Mouse (Mus musculus) common myeloid progenitor, adult 5-6 weeks (primary cell): ENCODE results near the gene Snrpf. TPM values are rescaled to one million over a fixed set of nuclear protein-coding genes. Genes with fewer than 3 reads are reported as not detected.

ENCODE experiments used
- ATAC-seq: replicated peaks from 2 replicates; pipeline ENCODE4 v1.8.0; 2016; ENCODE audit warnings: low read depth, mild to moderate bottlenecking, moderate TSS enrichment, inconsistent platforms; ENCODE audit not compliant: poor library complexity, severe bottlenecking
- total RNA-seq: library from RNA; stranded (forward); fragments of 200-1000, 187-1606 nt; gene quantifications from 2 replicates; pipeline ENCODE4 v1.2.3, GENCODE M21; 2017

Gene Snrpf
- total RNA-seq: 192 and 266 TPM in 2 replicates

GRCm38 (mm10) chr10:93589281-93589848 lies at the start of gene Snrpf:
TSS of gene Snrpf (minus strand) at chr10:93589706.
- ATAC-seq: peak; percentile 84

- no peak for ATAC-seq
Observed at GRCm38 (mm10) chr10:93635941-93636340, 46.4 kb upstream of the Snrpf start.

- no peak for ATAC-seq
Observed at GRCm38 (mm10) chr10:93633971-93634370, 44.5 kb upstream of the Snrpf start.

GRCm38 (mm10) chr10:93633563-93633962 lies 44.1 kb upstream of the Snrpf start:
- no peak for ATAC-seq

- no peak for ATAC-seq
Observed at GRCm38 (mm10) chr10:93632086-93632485, 42.6 kb upstream of the Snrpf start.

- no peak for ATAC-seq
Observed at GRCm38 (mm10) chr10:93630310-93630709, 40.8 kb upstream of the Snrpf start.

- no peak for ATAC-seq
Observed at GRCm38 (mm10) chr10:93624151-93624550, 34.6 kb upstream of the Snrpf start.

- ATAC-seq: no peak
Observed at GRCm38 (mm10) chr10:93623725-93624124, 34.2 kb upstream of the Snrpf start.

- no peak for ATAC-seq
Observed at GRCm38 (mm10) chr10:93620438-93621179, 31.1 kb upstream of the Snrpf start.

- peak; percentile 61 for ATAC-seq
Observed at GRCm38 (mm10) chr10:93614850-93615249, 25.3 kb upstream of the Snrpf start.

GRCm38 (mm10) chr10:93611419-93612007 lies 22.0 kb upstream of the Snrpf start:
- peak; percentile 88 for ATAC-seq

- ATAC-seq: no peak
Observed at GRCm38 (mm10) chr10:93610896-93611295, 21.4 kb upstream of the Snrpf start.

- ATAC-seq: no peak
Observed at GRCm38 (mm10) chr10:93609236-93609635, 19.7 kb upstream of the Snrpf start.

- no peak for ATAC-seq
Observed at GRCm38 (mm10) chr10:93608051-93608450, 18.5 kb upstream of the Snrpf start.

- ATAC-seq: no peak
Observed at GRCm38 (mm10) chr10:93606326-93606725, 16.8 kb upstream of the Snrpf start.

- ATAC-seq: no peak
Observed at GRCm38 (mm10) chr10:93603256-93603655, 13.8 kb upstream of the Snrpf start.

- ATAC-seq: no peak
Observed at GRCm38 (mm10) chr10:93602309-93602708, 12.8 kb upstream of the Snrpf start.

GRCm38 (mm10) chr10:93596641-93597040 lies 7.1 kb upstream of the Snrpf start:
- no peak for ATAC-seq

GRCm38 (mm10) chr10:93595831-93596230 lies 6.3 kb upstream of the Snrpf start:
- ATAC-seq: no peak

GRCm38 (mm10) chr10:93594022-93594482 lies 4.5 kb upstream of the Snrpf start:
- ATAC-seq: peak; percentile 81

- no peak for ATAC-seq
Observed at GRCm38 (mm10) chr10:93592456-93592855, 3.0 kb upstream of the Snrpf start.
